Mouse (Mus musculus) right cerebral cortex, postnatal 36 days (tissue): ENCODE results near the gene Bad.
"Not testable (repeated sequence)": the region's sequence is repeated elsewhere in the genome, so short reads cannot be mapped to it uniquely, and the experiment has no call there.

Experiments
- DNase-seq, 2 experiments: peaks; one replicate each; pipeline ENCODE4 v3.0.0; 2022; ENCODE audit warnings: low spot score in 2 of 2, mixed read lengths in 1 of 2

Bad gene

DNA sequence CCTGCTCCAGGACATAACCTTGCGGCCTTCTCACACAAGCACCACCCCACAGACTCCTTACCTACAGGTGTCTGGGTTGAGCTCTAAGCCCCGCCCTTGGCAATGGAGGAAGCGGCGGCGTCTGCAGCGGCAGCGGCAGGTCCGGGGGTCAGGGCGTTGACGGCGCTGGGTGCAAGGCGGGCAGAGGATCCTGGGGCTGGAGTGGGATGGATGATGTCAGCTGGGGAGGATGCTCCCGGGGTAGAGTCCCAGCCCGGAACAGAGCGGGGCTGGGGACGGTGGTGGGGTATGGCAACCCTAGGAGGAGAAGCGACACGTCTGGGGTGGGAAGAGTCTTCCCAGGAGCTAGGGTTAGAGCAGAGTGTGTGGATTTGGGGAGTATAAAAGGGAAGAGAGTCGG lies 43.6 kb downstream of the Bad start:
- no peak for DNase-seq

DNA sequence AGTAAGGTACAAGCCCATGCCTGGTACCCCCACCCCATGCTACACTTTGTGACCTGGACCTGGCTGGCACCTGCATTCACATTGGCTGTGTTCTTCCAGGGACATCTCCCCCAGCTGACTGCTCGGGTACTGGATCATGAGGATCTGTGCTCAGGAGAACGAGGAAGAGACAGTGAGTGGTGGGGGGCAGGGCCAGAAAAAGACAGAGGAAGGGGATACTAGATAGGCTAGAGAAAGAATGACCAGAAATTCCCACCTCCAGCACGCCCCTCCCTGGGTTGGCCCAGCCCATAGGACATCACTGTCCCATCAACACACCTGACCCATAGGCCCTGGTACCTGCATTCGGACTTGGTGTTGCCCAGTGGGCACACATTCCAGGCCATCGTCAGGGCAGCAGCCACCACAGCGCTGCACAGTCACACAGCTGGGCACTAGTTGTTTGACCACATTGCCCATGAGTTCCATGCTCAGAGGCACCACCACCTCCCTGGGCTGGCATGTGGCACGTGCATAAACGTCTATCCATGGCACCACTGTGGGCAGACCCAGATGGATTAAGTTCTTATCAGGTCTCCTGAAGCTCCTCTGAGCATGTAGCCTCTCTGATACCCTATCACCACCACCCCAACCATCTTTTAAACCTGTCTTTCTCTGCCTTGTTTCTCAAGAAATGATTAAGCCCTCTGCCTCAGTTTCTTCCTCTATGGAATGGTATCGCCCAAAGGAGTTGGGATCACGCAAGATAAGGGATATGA lies 44.5 kb downstream of the Bad start:
- DNase-seq: no peak

DNA sequence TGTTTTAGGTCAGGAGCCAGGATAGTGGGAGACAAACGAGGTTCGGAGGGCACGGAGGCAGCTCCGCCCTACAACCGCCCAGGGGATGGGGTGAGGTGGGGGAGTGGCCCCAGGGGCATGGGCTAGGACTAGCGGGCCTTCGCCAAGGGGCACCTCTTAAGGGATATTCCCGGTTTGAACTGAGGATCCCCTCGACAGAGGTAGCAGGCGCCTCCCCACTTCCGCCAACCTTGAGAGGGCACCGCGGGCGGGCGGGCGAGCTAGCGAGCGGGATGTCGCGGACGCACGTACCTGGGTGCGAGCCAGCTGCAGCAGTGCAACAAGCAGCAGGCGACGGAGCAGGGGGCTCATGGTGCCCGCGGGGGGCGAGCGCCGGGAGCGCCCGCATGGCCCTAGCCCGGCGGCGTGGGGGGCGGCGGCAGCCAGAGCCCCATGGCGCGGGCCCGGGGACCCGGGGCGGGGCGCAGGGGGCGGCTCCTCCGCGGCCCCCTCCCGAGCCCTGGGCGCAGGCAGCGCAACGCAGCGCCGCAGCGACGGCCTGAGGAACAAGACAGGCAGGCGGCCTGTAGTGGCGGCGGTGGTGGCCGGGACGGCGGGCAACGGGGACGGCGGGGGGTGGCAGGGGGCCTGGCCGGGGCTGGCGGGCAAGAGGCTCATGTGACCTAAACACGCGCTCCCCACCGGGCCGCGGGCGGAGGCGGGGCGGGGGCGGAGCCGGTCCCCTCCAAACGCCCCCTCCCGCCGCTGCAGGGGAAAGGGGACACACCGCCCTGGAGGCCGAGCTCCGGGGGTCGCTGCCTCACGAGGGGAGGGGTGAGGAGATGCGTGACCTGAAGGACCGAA lies 45.6 kb downstream of the Bad start, which contains the start of gene Vegfb:
Vegfb (minus strand) TSS at position 591 of the 843 bp plus-strand sequence.
- DNase-seq: peak in 1 of 2 experiments; percentile 54

- DNase-seq: no peak
These were observed 46.2 kb downstream of the Bad start for GRCm38 (mm10) chr19:6987904-6988285.

DNA sequence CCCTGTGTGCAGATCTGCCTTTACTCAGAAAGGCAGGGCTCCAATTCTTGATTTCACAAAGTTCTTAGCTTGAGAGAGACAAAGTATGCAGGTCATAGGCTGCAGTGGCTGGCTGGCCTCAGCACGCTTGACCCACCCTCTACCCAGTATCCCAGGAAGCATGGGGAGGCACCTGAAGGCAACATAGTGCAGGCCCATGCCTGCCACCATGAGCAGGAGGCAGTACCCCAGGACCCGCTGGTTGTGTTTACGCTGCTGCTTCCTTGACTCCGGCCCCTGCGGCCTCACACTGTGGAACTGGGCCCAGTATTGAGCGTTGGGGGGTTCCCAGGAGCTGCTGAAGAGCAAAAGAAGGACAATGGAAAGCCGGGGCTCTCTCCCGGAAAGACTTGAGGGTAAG lies 47.6 kb downstream of the Bad start:
- no peak for DNase-seq

- no peak for DNase-seq
These were observed 49.1 kb downstream of the Bad start for GRCm38 (mm10) chr19:6990712-6991111.

DNA sequence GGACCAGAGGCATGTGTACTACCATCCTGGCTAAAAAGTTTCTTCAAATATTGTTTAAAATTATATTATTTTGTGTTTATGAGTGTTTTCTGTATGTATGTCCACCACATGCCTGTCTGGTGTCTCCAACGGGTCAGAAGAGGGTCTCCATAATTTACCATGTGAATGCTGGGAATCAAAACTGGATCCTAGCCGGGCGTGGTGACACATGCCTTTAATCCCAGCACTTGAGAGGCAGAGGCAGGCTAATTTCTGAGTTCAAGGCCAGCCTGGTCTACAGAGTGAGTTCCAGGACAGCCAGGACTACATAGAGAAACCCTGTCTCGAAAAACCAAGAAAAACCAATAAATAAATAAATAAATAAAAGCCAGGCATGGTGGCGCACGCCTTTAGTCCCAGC lies 49.5 kb downstream of the Bad start:
- not testable (repeated sequence) for DNase-seq

DNA sequence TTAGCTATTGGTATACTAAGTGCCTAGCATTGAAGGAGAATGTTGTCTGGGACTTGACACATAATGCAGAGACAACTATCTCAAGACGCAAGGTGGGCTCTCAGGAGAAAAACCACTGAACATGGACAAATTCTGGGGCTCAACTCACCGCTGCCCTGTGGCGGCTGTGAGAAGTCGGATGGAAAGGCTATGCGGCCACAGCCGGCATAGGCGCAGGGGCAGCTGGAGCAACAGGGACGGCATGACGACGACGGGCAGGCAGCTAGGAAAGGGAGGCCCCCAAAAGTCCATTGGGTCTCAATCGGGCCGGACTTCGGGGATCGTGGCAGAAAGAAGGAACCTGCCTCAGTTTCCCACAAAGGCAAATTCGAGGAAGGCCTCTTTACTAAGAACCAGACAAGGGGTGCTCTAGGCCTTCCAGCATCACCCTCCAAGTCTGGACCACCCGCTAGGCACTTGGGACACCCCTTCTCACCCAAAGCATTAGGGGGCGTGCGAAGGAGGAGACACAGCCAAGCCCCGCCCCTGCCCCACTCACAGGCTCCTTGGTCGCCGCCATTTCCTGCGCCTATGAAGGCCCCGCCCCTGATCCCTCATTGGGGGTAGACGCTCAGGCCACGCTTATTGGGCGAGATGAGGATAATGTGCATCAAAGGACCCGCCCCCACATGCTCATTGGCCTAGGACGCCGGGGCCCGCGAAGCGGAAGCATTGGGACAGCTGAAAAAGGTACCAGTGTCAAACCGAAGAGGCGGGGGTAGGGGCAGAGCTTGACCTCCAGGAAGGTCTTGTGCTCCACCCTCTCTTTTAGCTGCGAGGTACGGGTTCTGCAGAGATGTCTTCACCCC lies 50.6 kb downstream of the Bad start, which contains the start of gene Dnajc4:
Dnajc4 (minus strand) TSS at position 562 of the 848 bp plus-strand sequence.
- peak; percentile 93 to 97 for DNase-seq

DNA sequence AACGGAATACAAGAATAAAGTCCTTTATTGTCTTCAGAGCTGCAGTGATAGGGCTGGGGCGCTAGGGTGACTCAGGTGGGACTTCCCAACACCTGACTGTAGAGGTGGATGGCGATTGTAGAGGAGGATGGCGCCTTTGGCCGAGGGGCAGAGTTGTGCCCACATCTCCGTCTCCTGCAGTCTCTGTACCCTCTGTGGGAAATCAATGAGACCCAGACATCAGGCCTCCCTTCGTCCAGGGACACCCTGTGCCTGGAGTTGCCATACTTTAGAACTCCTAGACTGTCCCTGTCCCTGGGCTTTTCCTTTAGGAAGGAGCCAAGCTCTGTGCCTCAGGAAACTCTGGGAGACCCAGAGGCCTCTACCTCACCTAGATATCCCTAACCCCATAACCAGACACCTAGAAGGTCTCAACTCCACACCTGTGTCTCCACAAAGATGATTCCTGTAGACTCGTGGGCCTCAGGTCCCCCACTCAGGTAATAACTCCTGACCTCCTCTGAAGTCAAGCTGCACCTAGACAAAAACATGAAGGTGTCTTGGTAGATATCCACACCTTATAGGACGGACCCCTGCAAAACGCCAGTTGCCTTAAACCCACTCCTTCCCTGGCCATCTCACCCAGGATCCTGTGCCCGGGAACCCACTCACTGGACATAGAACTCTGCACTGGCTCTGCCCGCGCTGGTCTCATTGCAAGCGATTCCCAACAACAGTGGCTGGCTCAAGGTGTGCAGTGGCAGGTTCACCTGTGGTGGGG lies 51.5 kb downstream of the Bad start:
- DNase-seq: no peak

GRCm38 (mm10) chr19:6994002-6994401 lies 52.3 kb downstream of the Bad start:
- no peak for DNase-seq

DNA sequence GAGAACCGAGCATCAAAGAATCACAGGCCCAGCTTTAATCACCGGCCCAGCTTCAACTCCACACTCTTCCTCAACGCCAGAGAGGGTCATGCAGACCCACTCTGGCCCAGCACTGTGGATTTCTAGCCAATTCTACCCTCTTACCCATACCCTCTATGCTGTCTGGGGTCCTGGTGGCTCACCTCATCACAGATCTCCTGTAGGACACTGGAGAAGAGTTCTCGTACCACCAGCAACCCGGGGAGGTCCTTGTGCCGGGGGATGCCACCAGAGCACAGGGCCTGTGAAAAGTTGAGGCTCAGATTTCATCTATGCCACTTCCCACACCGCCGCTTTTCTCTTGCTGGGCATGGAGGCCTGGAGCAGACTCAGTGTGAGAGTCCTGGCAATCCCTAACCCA lies 52.8 kb downstream of the Bad start:
- DNase-seq: no peak

DNA sequence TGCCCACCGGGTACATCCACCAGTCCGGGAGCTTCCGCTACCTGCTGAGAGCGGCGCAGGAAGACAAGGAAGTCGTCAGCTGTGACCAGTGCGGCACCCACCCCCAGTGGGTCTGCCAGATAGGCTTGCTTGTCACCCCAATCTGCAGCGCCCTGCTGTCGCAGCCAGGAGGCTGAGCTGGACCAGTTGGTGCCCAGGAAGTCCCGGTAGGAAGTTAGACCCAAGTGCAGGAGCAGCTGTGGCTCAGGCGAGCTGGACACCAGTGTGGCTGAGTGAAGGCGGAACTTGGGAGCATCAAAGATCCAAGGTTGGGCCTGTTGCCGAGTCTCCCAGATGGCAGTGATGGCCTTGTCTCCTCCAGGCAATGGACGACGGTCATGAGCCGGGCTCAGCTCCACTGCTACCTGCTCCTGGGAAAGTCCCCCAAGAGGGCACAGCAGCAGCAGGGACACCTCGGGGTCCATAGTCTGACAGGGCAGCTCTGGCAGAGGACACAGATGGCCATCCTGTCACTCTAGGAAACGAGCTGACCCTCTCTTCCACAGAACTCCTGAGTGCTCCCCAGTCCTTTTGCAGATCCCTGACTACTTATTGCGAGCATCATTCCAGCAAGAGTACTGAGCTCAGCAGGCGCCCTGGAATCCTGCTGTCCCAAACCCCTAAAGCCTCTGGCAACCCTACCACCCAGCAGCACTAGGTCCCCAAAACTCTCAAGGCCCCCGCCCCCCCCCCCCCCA lies 53.8 kb downstream of the Bad start:
- no peak for DNase-seq

- DNase-seq: peak; percentile 75 to 83
These were observed 54.3 kb downstream of the Bad start, which contains the start of the genes Nudt22 and Trpt1 for GRCm38 (mm10) chr19:6996006-6996405. Gene Nudt22 (minus strand): TSS chr19:6996117. Gene Trpt1 (plus strand): TSS chr19:6996131.

- no peak for DNase-seq
These were observed 56.1 kb downstream of the Bad start for GRCm38 (mm10) chr19:6997721-6998290.

- no peak for DNase-seq
These were observed 57.9 kb downstream of the Bad start for GRCm38 (mm10) chr19:6999360-7000063.
